Mouse (Mus musculus): Measurements from ENCODE around the gene Itprid2.

- no peak for TF ChIP-seq TAL1 (IDR thresholded peaks at IDR 0.05; ENCODE audit: low read length)
- TF ChIP-seq GATA1 (IDR thresholded peaks at IDR 0.05; ENCODE audit: low read length) = no peak
These were observed 69.6 kb downstream of the Itprid2 start for GRCm38 (mm10) chr2:79704773-79705172.
